Mouse (Mus musculus) stomach, postnatal 0 days (tissue): ENCODE data around the gene Actr6.

Experiments used
- CTCF ChIP-seq: IDR thresholded peaks from 2 replicates; pipeline ENCODE4 v1.5.1; 2016; ENCODE audit warnings: antibody characterized with exemption, low read depth, mild to moderate bottlenecking, moderate library complexity
- EP300 ChIP-seq: optimal IDR thresholded peaks from 2 replicates; pipeline ENCODE3; 2016; ENCODE audit warnings: antibody characterized with exemption

- no peak for TF ChIP-seq CTCF
- no peak for TF ChIP-seq EP300
Observed at GRCm38 (mm10) chr10:89760772-89761171, 28.7 kb upstream of the Actr6 start.
